Mouse (Mus musculus) CD4-positive naive resting alpha-beta T cell, adult 57 days (primary cell): ENCODE results near the gene Slc7a5. TPM values are rescaled to one million over a fixed set of nuclear protein-coding genes. Genes with fewer than 3 reads are reported as not detected.

Experiments used
- total RNA-seq: library from RNA; stranded (reverse); gene quantifications from one replicate; pipeline ENCODE4 v1.2.4, GENCODE M21; 2023

Slc7a5 gene
- total RNA-seq, result 54.0 TPM

GRCm38 (mm10) chr8:121907587-121908248 lies at the start of gene Slc7a5:
TSS of gene Slc7a5 (minus strand) at chr8:121907694.

DNA sequence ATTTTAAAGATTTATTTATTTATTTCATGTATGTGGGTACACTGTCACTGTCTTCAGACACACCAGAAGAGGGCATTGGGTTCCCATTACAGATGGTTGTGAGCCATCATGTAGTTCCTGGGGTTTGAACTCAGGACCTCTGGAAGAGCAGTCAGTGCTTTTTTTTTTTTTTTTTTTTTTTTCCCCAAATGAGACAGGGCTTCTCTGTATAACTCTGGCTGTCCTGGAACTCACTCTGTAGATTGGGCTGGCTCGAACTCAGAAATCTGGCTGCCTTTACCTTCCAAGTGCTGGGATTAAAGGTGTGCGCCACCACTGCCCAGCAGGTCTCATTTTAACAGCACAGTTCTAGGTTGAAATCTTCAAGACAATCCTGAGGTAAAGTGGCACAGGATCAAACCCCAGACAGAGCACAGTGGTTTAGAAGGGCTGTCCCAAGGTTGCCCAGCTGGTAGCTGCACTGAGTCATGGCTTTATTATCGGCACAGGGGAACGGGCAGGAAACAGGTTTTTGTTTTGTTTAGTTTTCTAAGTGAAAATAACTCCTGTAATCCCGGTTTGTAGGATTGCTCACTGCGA lies 41.8 kb upstream of the Slc7a5 start, which contains the start of gene Banp:
Gene Banp (plus strand): TSS at position 529 of the 579 bp plus-strand sequence.

GRCm38 (mm10) chr8:121944831-121945230 lies 37.3 kb upstream of the Slc7a5 start, which contains the start of gene Car5a:
TSS of gene Car5a (minus strand) at chr8:121944904.

Other genes with a start within 250 kb of the Slc7a5 start
- gene Jph3, start 178.1 kb downstream of the Slc7a5 start, total RNA-seq, result not detected
- gene Klhdc4, start 78.1 kb downstream of the Slc7a5 start, total RNA-seq, result 42.8 TPM
- not detected for gene Car5a, start 37.2 kb upstream of the Slc7a5 start, total RNA-seq
- 81.0 TPM for gene Banp, start 42.1 kb upstream of the Slc7a5 start, total RNA-seq